Mouse (Mus musculus) adrenal gland, adult 8-10 months (tissue): Measurements from ENCODE around the gene Olfr645. TPM values are rescaled to one million over a fixed set of nuclear protein-coding genes. Genes with fewer than 3 reads are reported as not detected.

Source experiments
- DNase-seq: peaks from one replicate; pipeline ENCODE4 v3.0.0; 2022
- total RNA-seq, 4 experiments: library from RNA; stranded (reverse); gene quantifications; 2 replicates each; pipeline ENCODE4 v1.2.4; 2022

Olfr645 gene
- not detected for total RNA-seq

DNA sequence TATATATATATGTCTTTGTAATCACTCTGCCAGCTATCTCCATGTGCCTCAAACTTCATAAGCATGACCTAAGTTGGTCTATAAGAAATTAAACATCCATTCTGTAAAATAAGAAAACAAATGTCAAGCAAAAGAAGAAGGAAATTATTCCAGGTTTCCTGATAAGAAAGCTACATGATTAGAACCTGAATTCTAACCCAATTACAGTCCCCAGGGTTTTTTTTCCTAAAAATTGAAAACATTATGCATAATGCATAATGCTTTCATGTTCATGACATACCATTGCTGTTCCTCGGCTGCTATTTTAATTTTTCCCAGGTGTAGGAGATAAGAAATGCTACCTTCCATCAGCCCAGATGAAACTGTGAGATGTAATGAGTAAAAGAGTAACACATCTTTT is at the start of gene Olfr645:
Olfr645 (minus strand) TSS at position 101 of the 400 bp plus-strand sequence.
- no peak for DNase-seq

- DNase-seq: no peak
Measured at GRCm38 (mm10) chr7:104129726-104130125, 44.5 kb upstream of the Olfr645 start, which contains the start of gene Ubqln5. Gene Ubqln5 (minus strand): TSS chr7:104129826.

DNA sequence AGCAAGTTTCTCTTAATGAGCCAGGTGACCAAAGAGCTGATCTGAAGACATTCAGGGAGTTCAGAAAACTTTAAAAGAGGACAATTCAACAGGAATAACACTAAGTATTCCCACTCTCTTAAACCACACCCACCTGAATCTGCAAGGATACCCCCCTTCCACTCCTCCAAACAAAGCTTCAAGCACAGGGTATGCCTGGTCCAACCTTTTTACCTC is 19.4 kb upstream of the Olfr645 start, which contains the start of gene Olfr646:
Olfr646 (plus strand) TSS at position 117 of the 216 bp plus-strand sequence.
- no peak for DNase-seq

DNA sequence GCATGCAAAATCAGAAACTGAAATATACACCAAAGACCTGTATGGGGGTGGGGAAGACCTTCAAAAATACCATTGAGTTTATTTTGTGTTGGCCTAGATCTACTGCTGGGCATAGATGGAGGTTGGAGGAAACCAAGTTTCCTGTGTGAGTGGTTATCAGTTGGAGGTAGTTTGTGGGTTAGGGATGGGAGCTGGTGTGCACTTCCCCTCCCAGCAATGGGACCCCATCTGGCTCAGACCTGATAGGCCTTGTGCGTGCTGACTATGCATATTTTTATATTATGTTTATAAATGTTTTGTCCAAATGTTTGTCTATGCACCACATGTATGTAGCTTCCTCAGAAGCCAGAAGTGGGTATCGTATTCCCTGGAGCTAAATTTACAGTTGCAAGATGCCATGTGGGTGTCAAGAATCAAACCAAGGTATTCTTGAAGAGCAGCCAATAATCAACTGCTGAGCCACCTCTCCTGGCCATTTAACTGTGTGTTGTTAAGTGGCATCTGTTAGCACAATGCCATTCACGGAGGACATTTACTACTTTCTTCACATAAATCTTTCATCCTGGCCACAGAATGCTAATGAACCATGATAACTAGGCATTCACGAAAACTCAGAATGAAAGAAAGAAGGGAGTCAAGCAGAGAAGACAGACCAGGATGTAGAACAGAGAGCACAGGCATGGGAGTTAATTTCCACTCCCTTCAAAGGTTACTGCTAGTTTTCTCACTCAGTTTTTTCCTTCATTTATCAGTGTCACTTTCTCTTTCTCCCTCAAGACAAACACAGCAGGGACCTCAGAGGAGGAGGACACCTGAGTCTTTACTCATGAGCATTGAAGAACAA is 18.9 kb upstream of the Olfr645 start:
- DNase-seq: no peak

DNA sequence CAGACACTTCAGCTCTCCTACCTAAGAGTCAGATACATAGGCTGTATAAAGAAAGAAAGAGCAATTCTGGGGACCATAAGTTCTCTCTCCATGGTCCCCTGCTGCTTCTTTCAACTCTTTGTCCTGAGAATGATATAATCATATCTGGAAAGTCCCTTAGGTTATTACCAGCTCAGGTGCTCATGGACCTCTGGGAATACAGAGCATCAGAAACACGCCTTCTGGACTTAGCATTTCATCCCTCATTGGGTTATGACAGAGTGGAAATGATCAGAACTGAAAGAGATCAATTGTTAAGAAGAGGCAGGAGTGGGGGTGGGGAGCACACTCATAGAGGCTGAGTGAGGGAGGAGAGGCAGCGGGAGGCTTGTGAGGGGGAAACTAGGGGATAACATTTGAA is 13.5 kb downstream of the Olfr645 start, which contains the start of gene Olfr644:
Olfr644 (minus strand) TSS at position 101 of the 400 bp plus-strand sequence.
- DNase-seq: no peak

DNA sequence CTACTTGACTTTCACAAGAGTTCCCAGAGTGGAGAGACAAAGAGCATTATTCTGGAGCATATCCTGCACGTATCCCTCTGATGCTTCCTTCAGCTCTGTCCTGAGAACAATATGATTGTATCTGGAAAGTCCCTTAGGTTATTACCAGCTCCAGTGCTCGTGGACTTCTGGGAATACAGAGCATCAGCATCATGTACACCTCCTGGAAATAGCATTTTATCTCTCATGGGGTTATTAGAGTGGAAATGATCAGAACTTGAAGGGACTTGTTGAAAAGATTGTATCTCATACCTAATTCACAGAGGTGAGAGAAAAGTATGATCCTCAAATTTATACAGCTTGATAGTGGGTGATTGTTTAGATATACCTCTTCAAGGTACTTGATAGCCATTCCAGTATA is 23.9 kb downstream of the Olfr645 start, which contains the start of gene 4930516K23Rik:
4930516K23Rik (minus strand) TSS at position 101 of the 400 bp plus-strand sequence.
- no peak for DNase-seq

GRCm38 (mm10) chr7:104059215-104059614 is 26.1 kb downstream of the Olfr645 start:
- DNase-seq: no peak

GRCm38 (mm10) chr7:104052566-104052965 is 32.7 kb downstream of the Olfr645 start, which contains the start of gene Olfr642:
Gene Olfr642 (minus strand): TSS chr7:104052666.
- DNase-seq: no peak

DNA sequence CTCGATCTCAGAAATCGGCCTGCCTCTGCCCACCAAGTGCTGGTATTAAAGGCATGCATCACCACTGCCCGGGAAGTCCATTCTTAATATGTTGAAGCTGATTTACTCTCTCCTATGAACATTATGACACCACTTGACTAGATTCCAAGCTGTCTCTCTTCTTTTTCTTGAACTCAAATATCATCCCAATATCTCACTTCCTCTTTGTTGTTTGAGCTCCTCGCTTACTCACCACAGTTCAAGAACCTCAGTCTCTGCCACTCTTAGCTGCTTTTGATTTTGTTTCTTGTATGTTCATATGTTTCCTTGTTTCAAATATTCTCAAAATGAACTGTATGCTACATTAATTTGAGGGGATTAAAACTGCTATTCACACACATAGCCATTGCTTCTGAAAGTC is 34.5 kb downstream of the Olfr645 start:
- no peak for DNase-seq

DNA sequence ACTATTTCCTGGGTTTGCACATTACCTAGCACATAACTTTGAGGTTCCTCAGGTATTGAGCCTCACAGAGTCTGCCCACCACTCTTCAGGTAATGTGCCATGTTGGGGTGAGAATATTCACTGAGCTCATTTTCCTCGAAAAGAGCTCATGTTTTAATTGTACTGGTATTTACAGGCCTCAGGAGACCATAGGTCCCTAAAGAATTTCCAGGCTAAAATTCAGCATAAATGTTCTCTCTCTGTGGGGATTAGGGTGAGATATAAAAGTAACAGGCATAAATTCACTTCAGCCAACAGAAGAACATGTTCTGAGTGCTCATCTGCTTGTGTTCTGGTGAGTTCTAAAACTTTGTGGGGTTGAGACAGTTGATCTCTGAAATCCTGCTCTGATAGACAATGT is 50.1 kb downstream of the Olfr645 start, which contains the start of gene Olfr641:
Olfr641 (plus strand) TSS at position 301 of the 400 bp plus-strand sequence.
- DNase-seq: no peak

Other genes with a start within 250 kb of the Olfr645 start
- gene Hbb-bh2, start 244.9 kb downstream of the Olfr645 start, total RNA-seq: not detected
- gene Hbb-bh1, start 242.3 kb downstream of the Olfr645 start, total RNA-seq: not detected
- not detected for gene Hbb-y, start 232.2 kb downstream of the Olfr645 start, total RNA-seq
- gene Olfr66, start 199.2 kb downstream of the Olfr645 start, total RNA-seq: not detected
- gene Olfr64, start 191.0 kb downstream of the Olfr645 start, total RNA-seq: not detected
- not detected for gene Olfr65, start 182.0 kb downstream of the Olfr645 start, total RNA-seq
- not detected for gene Olfr631, start 156.6 kb downstream of the Olfr645 start, total RNA-seq
- gene Olfr632, start 151.1 kb downstream of the Olfr645 start, total RNA-seq: not detected
- gene Olfr633, start 141.0 kb downstream of the Olfr645 start, total RNA-seq: not detected
- gene Olfr635, start 114.3 kb downstream of the Olfr645 start, total RNA-seq: under 1 TPM in 3 of 4 experiments, not detected in 1; 0.03 to 0.06 (median 0.06) TPM
- gene Olfr638, start 86.7 kb downstream of the Olfr645 start, total RNA-seq: not detected
- gene Olfr639, start 68.2 kb downstream of the Olfr645 start, total RNA-seq: under 1 TPM in 2 of 4 experiments, not detected in 2; 0.05 to 0.09 TPM
- not detected for gene Olfr640, start 59.9 kb downstream of the Olfr645 start, total RNA-seq
- gene Olfr641, start 50.0 kb downstream of the Olfr645 start, total RNA-seq: not detected
- gene Olfr642, start 32.8 kb downstream of the Olfr645 start, total RNA-seq: not detected
- gene 4930516K23Rik, start 24.0 kb downstream of the Olfr645 start, total RNA-seq: not detected
- gene Olfr644, start 13.6 kb downstream of the Olfr645 start, total RNA-seq: not detected
- gene Olfr646, start 19.4 kb upstream of the Olfr645 start, total RNA-seq: not detected
- gene Ubqln5, start 44.4 kb upstream of the Olfr645 start, total RNA-seq: not detected
- not detected for gene Olfr643, start 51.9 kb upstream of the Olfr645 start, total RNA-seq
- gene Ubqln3, start 57.8 kb upstream of the Olfr645 start, total RNA-seq: not detected
- gene Ubqlnl, start 65.1 kb upstream of the Olfr645 start, total RNA-seq: not detected
- not detected for gene Olfm5, start 79.4 kb upstream of the Olfr645 start, total RNA-seq
- under 1 TPM in 1 of 4 experiments, not detected in 3; 0.15 TPM for gene Olfr648, start 97.9 kb upstream of the Olfr645 start, total RNA-seq
- gene Olfr649, start 110.5 kb upstream of the Olfr645 start, total RNA-seq: not detected
- 1 to 10 TPM in 2 of 4 experiments, under 1 TPM in 2; 0.41 to 1.8 (median 1.0) TPM for gene Trim6, start 133.3 kb upstream of the Olfr645 start, total RNA-seq
- 10 to 100 TPM in 3 of 4 experiments, 1 to 10 TPM in 1; 8.2 to 11.6 (median 11.0) TPM for gene Trim34a, start 159.0 kb upstream of the Olfr645 start, total RNA-seq
- gene Trim5, start 202.6 kb upstream of the Olfr645 start, total RNA-seq: 1 to 10 TPM; 4.7 to 6.5 (median 6.1) TPM
- gene Trim12a, start 230.0 kb upstream of the Olfr645 start, total RNA-seq: 10 to 100 TPM; 17.0 to 20.9 (median 19.4) TPM
- gene Trim34b, start 244.0 kb upstream of the Olfr645 start, total RNA-seq: 1 to 10 TPM in 1 of 4 experiments, under 1 TPM in 3; 0.38 to 2.0 (median 0.57) TPM